Mouse (Mus musculus) liver, embryonic 11.5 days (tissue): Measurements from ENCODE around the gene Lmo1. TPM values are rescaled to one million over a fixed set of nuclear protein-coding genes. Genes with fewer than 3 reads are reported as not detected.
A peak's percentile ranks its signal among the peaks of the same experiment; 100 is the strongest.

Experiments
- ATAC-seq: fragments of 200-750 bp; cut with Nextera tagmentation; replicated peaks from 2 replicates; pipeline ENCODE4 v1.8.0; 2017; ENCODE audit warnings: moderate number of reproducible peaks, mild to moderate bottlenecking, moderate TSS enrichment, moderate library complexity; ENCODE audit not compliant: low FRiP score
- DNase-seq: peaks from one replicate; pipeline ENCODE4 v3.0.0-alpha.2; 2017; ENCODE audit warnings: low spot score
- H3K27ac ChIP-seq: fragments of 300-500 bp; sonication (generic); 2 replicates; pipeline ENCODE4 v1.5.1; 2014; ENCODE audit warnings: mild to moderate bottlenecking, low read depth, low read length, control low read depth
- H3K27me3 ChIP-seq: fragments of 300-500 bp; sonication (generic); replicated peaks from 2 replicates; pipeline ENCODE4 v1.6.1; 2014; ENCODE audit warnings: low read length, mixed read lengths; ENCODE audit not compliant: control insufficient read depth, insufficient read depth
- H3K36me3 ChIP-seq: fragments of 300-500 bp; sonication (generic); 2 replicates; pipeline ENCODE4 v1.6.1; 2014; ENCODE audit warnings: mild to moderate bottlenecking, low read length, moderate library complexity, mixed read lengths; ENCODE audit not compliant: control insufficient read depth, insufficient read depth
- H3K4me1 ChIP-seq: fragments of 300-500 bp; sonication (generic); replicated peaks from 2 replicates; pipeline ENCODE4 v1.6.1; 2014; ENCODE audit warnings: low read length, mixed read lengths; ENCODE audit not compliant: control insufficient read depth, insufficient read depth
- H3K4me2 ChIP-seq: fragments of 300-500 bp; sonication (generic); 2 replicates; pipeline ENCODE4 v1.6.1; 2014; ENCODE audit warnings: mild to moderate bottlenecking, control low read depth, moderate library complexity
- H3K4me3 ChIP-seq: fragments of 300-500 bp; sonication (generic); 2 replicates; pipeline ENCODE4 v1.5.1; 2014; ENCODE audit warnings: low read depth, low read length, control low read depth
- H3K9ac ChIP-seq: fragments of 300-500 bp; sonication (generic); 2 replicates; pipeline ENCODE4 v1.6.1; 2014; ENCODE audit warnings: low read depth, low read length, control low read depth
- H3K9me3 ChIP-seq: fragments of 300-500 bp; sonication (generic); 2 replicates; pipeline ENCODE4 v1.6.1; 2016; ENCODE audit warnings: low read length, inconsistent platforms, mixed read lengths; ENCODE audit not compliant: control insufficient read depth
- WGBS: fragments of 180-500 bp; shearing (Covaris S2); extraction: QIAGEN DNeasy Blood & Tissue Kit; methylation state at CpG from one replicate; pipeline ENCODE4 v1.1.7; 2014; 5-methylcytosine and 5-hydroxymethylcytosine counted together
- polyA plus RNA-seq: library from polyadenylated mRNA; unstranded; fragments of >200 nt; fragmentation: Nextera tagmentation; extraction: Ambion mirVana; gene quantifications from 2 replicates; pipeline ENCODE4 v1.2.1, GENCODE M21; 2014

The Lmo1 gene
- polyA plus RNA-seq, 1 experiment from 2014 or later, result 5.3 TPM

GRCm38 (mm10) chr7:109185564-109185963 is 10.6 kb upstream of the Lmo1 start:
- Histone ChIP-seq H3K36me3 (no peaks in the 10 kb centered on the region), H3K4me1 (no peaks in the 10 kb centered on the region), H3K27me3 (no peaks in the 10 kb centered on the region), H3K9ac (no peak overlapping the region), H3K4me3 (no peak overlapping the region), H3K27ac (no peak overlapping the region), H3K4me2 (no peak overlapping the region), H3K9me3 (no peaks in the 10 kb centered on the region)
- ATAC-seq (no peak), DNase-seq (no peak)
- 70% methylated on average over 5 of the region's 5 CpGs for WGBS

- WGBS, result 62% methylated on average over 3 of the region's 3 CpGs
- H3K27me3 ChIP-seq, result peaks cover 45% of the 10 kb centered on the region
- no peak overlapping the region for H3K27ac ChIP-seq
- H3K9me3 ChIP-seq, result no peaks in the 10 kb centered on the region
- no peak overlapping the region for H3K4me2 ChIP-seq
- DNase-seq (no peak), ATAC-seq (no peak)
- no peak overlapping the region for H3K9ac ChIP-seq
- H3K36me3 ChIP-seq, result no peaks in the 10 kb centered on the region
- H3K4me1 ChIP-seq, result no peaks in the 10 kb centered on the region
- no peak overlapping the region for H3K4me3 ChIP-seq
Measured at GRCm38 (mm10) chr7:109176688-109177087, 1.7 kb upstream of the Lmo1 start.

- Histone ChIP-seq H3K9ac (no peak overlapping the region), H3K27me3 (peaks cover 50% of the 10 kb centered on the region), H3K36me3 (no peaks in the 10 kb centered on the region), H3K9me3 (no peaks in the 10 kb centered on the region), H3K4me2 (peak overlapping the region; percentile 74; the same call in 1 of the 2 replicates), H3K4me3 (peak overlapping the region; percentile 51; the same call in 1 of the 2 replicates), H3K27ac (no peak overlapping the region), H3K4me1 (no peaks in the 10 kb centered on the region)
- no peak for DNase-seq
- WGBS, result 28% methylated on average over 13 of the region's 13 CpGs
- ATAC-seq, result no peak; the same call in 1 of the 2 replicates
Measured at GRCm38 (mm10) chr7:109175670-109176625, 941 bp upstream of the Lmo1 start.

GRCm38 (mm10) chr7:109174337-109174948 is 564 bp downstream of the Lmo1 start:
- 6% methylated on average over 31 of the region's 31 CpGs for WGBS
- Histone ChIP-seq H3K4me1 (0 out of 2 replicates have a peak, but pooled peaks cover 3% of the 10 kb centered on the region), H3K4me3 (peak overlapping the region; percentile 51), H3K27me3 (peaks cover 63% of the 10 kb centered on the region), H3K36me3 (no peaks in the 10 kb centered on the region), H3K9me3 (no peaks in the 10 kb centered on the region), H3K4me2 (peak overlapping the region; percentile 74), H3K9ac (peak overlapping the region; percentile 48; the same call in 1 of the 2 replicates), H3K27ac (no peak overlapping the region)
- ATAC-seq (0 out of 2 replicates have a peak, but pooled peaks have one; percentile 40), DNase-seq (peak; percentile 63)

- H3K36me3 ChIP-seq, result no peaks in the 10 kb centered on the region
- peaks cover 85% of the 10 kb centered on the region for H3K27me3 ChIP-seq
- 0 out of 2 replicates have a peak, but pooled peaks cover 3% of the 10 kb centered on the region for H3K4me1 ChIP-seq
- H3K4me2 ChIP-seq, result no peak overlapping the region
- H3K9ac ChIP-seq, result no peak overlapping the region
- H3K4me3 ChIP-seq, result no peak overlapping the region
- 45% methylated on average over 3 of the region's 3 CpGs for WGBS
- no peak for DNase-seq
- no peaks in the 10 kb centered on the region for H3K9me3 ChIP-seq
- no peak for ATAC-seq
- no peak overlapping the region for H3K27ac ChIP-seq
Measured at GRCm38 (mm10) chr7:109171874-109172273, 3.1 kb downstream of the Lmo1 start.

GRCm38 (mm10) chr7:109170441-109170820 is 4.6 kb downstream of the Lmo1 start:
- Histone ChIP-seq H3K4me1 (0 out of 2 replicates have a peak, but pooled peaks cover 3% of the 10 kb centered on the region), H3K9ac (no peak overlapping the region), H3K27me3 (peaks cover 77% of the 10 kb centered on the region), H3K9me3 (no peaks in the 10 kb centered on the region), H3K4me2 (peak overlapping the region; percentile 81), H3K27ac (no peak overlapping the region), H3K4me3 (no peak overlapping the region; the same call in 1 of the 2 replicates), H3K36me3 (no peaks in the 10 kb centered on the region)
- ATAC-seq, result peak; percentile 56
- peak; percentile 84 for DNase-seq
- WGBS, result 1% methylated on average over 17 of the region's 17 CpGs

- H3K9me3 ChIP-seq, result no peaks in the 10 kb centered on the region
- ATAC-seq (no peak), DNase-seq (peak; percentile 46)
- peaks cover 71% of the 10 kb centered on the region for H3K27me3 ChIP-seq
- H3K27ac ChIP-seq, result no peak overlapping the region
- H3K4me1 ChIP-seq, result 0 out of 2 replicates have a peak, but pooled peaks cover 3% of the 10 kb centered on the region
- 1% methylated on average over 71 of the region's 72 CpGs for WGBS
- peak overlapping the region; percentile 81 for H3K4me2 ChIP-seq
- H3K9ac ChIP-seq, result peak overlapping the region; percentile 7; the same call in 1 of the 2 replicates
- H3K4me3 ChIP-seq, result peak overlapping the region; percentile 48
- H3K36me3 ChIP-seq, result no peaks in the 10 kb centered on the region
Measured at GRCm38 (mm10) chr7:109169505-109170440, 5.2 kb downstream of the Lmo1 start.

GRCm38 (mm10) chr7:109168716-109169115 is 6.3 kb downstream of the Lmo1 start:
- H3K9me3 ChIP-seq, result no peaks in the 10 kb centered on the region
- 0 out of 2 replicates have a peak, but pooled peaks cover 3% of the 10 kb centered on the region for H3K4me1 ChIP-seq
- H3K9ac ChIP-seq, result no peak overlapping the region
- DNase-seq (no peak), ATAC-seq (no peak)
- no peak overlapping the region for H3K4me3 ChIP-seq
- no peak overlapping the region for H3K27ac ChIP-seq
- H3K27me3 ChIP-seq, result peaks cover 60% of the 10 kb centered on the region
- no peaks in the 10 kb centered on the region for H3K36me3 ChIP-seq
- 88% methylated on average over 7 of the region's 7 CpGs for WGBS
- H3K4me2 ChIP-seq, result no peak overlapping the region
